Mouse (Mus musculus): ENCODE data around the gene Camk2n1. TPM values are rescaled to one million over a fixed set of nuclear protein-coding genes. Genes with fewer than 3 reads are reported as not detected.

The Camk2n1 gene
- polyA plus RNA-seq, 1 experiment from 2014 or later = 13.8 TPM

DNA sequence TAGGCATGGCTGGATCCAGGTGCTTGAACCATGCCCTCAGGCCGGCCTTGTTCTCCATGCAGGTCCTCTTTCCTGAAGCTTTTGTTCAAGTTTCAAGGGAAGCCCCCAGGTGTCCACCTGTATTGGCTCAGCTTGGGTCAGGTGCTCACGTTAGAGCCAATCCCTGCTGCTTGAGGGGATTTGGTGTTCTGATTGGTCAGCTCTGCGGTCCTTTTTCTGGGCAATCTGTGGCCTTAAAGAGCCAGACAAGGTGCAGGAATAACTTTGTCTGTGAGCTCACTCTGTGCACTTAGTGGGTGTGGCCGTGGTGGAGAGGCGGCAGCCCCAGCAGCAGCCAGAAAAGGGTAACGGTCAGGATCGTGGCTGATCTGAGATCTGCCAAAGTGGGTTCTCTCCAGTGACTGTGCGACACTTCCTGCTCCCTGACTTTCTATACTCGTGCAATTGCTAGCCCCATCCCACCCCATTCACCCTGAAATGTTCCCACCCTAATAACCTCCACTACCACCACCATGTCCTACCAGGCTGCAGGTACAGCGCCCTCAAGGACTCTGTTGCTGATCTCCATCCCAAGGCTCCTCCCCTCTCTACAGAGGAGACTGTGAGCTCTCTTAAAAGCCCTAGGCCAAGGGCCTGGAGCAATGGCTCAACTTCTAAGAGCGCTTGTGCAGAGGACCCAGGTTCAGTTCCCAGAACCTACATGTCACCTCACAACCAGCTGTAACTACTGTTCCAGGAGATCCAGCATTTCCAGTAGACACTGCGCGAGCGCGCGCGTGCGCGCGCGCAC, 45.9 kb downstream of the Camk2n1 start:
- 79% methylated on average over 21 of the region's 21 CpGs for WGBS
- H3K9ac ChIP-seq (ENCODE audit: low read depth, low read length) = no peak overlapping the region
- no peak for ATAC-seq (replicated peaks; ENCODE audit: low FRiP score, low read depth)
- H3K4me2 ChIP-seq (ENCODE audit: low read length) = no peak overlapping the region
- H3K36me3 ChIP-seq (ENCODE audit: insufficient read depth, low read length) = no peaks in the 10 kb centered on the region
- peaks cover 25% of the 10 kb centered on the region for H3K4me1 ChIP-seq (replicated peaks; ENCODE audit: insufficient read depth, low read length)
- no peak overlapping the region for H3K4me3 ChIP-seq (replicated peaks; ENCODE audit: low read depth, low read length)
- H3K27me3 ChIP-seq (ENCODE audit: insufficient read depth, low read length) = no peaks in the 10 kb centered on the region
- no peak overlapping the region for H3K27ac ChIP-seq
- H3K9me3 ChIP-seq (replicated peaks; ENCODE audit: low read length) = no peaks in the 10 kb centered on the region
- DNase-seq (ENCODE audit: low spot score) = no peak
- no peak for TF ChIP-seq CTCF (IDR thresholded peaks at IDR 0.05; ENCODE audit: low read depth)

DNA sequence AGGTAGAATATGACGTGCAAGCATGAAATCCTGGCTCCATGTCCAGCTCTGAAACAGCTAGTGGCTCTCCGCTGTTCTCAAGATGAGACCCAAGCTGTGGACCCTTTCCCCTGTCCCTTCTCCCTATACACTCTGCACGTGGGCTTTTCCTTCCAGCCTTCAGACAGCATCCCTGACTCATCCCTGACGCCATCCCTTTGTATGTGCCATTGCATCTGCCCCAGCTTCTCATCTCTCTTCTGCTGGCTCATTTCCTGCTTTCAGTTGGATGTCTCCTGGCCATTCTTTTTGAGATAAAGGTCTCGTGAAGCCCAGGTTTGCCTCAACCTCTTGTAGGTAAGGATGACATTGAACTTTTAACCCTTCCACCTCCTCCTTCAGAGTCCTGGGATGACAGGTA, 46.9 kb downstream of the Camk2n1 start:
- 70% methylated on average over 5 of the region's 5 CpGs for WGBS
- Histone ChIP-seq H3K36me3 (ENCODE audit: insufficient read depth, low read length) (no peaks in the 10 kb centered on the region), H3K9me3 (replicated peaks; ENCODE audit: low read length) (no peaks in the 10 kb centered on the region), H3K27me3 (ENCODE audit: insufficient read depth, low read length) (no peaks in the 10 kb centered on the region), H3K27ac (no peak overlapping the region), H3K9ac (ENCODE audit: low read depth, low read length) (no peak overlapping the region), H3K4me1 (replicated peaks; ENCODE audit: insufficient read depth, low read length) (peaks cover 18% of the 10 kb centered on the region), H3K4me3 (replicated peaks; ENCODE audit: low read depth, low read length) (no peak overlapping the region), H3K4me2 (ENCODE audit: low read length) (no peak overlapping the region)
- no peak for TF ChIP-seq CTCF (IDR thresholded peaks at IDR 0.05; ENCODE audit: low read depth)
- DNase-seq (ENCODE audit: low spot score) (no peak), ATAC-seq (replicated peaks; ENCODE audit: low FRiP score, low read depth) (no peak)

DNA sequence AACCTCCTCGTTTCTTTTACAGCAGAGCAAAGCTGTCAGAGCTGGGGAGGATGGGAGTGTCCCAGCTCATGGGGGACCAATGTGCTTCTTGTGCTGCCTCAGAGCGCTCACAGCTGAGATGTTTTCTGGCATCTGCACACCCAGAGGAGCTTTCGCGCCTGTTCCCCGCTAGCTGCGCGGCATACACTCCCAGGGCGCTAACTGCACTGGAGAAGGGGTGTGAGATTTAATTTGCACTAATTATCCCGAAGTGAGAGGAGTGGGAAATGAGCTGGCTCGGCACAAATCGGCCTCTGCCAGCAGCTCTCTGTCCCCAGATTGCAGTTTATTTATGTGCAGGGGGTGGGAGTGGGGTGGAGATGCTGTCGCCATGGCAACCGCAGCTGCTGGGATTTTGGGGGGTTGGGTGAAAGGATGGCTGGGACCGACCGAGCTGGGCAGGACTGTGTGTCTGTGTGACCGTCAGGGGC, 50.6 kb downstream of the Camk2n1 start:
- ATAC-seq (replicated peaks; ENCODE audit: low FRiP score, low read depth) = no peak
- no peak overlapping the region; the same call in 1 of the 2 replicates for H3K4me2 ChIP-seq (ENCODE audit: low read length)

DNA sequence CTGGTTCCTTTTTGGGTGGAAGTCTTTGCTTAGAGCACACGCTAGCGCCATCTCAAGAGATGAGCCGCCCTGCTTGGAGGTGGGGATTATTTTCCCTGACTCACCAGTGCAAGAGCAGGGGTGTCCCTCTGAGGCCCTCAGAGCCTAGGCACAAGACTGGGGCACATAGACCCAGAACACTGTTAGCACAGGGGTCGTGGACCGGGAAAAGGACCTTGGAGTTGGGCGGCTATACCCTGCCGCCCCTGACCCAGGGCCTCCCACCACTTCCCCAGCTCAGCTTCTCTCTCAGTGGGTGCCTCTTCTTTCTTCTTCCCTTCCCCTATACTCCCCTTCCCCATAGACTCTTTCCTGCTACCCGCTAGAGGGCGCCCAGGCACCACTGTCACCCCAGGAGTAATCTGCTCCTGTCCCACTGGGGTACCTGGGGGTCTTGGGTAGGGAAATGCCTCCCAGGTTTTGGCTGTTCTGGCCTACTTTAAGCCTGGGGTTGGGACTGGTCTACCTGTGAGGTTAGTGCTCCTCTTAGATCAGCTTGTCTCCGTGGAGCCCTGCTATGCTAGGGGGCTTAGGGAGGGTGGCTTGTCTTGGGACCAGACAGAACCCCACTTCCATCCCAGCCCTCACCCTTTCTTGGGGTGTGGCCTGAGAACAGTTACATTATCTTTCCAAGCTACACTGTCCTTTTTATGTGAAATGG, 51.2 kb downstream of the Camk2n1 start:
- peak; percentile 80 for DNase-seq (ENCODE audit: low spot score)

More for the DNA sequence above, 50.6 kb downstream of the Camk2n1 start:
- H3K4me3 ChIP-seq (replicated peaks; ENCODE audit: low read depth, low read length) = no peak overlapping the region
- no peaks in the 10 kb centered on the region for H3K9me3 ChIP-seq (replicated peaks; ENCODE audit: low read length)
- WGBS = 3% methylated on average over 16 of the region's 16 CpGs
- TF ChIP-seq CTCF (IDR thresholded peaks at IDR 0.05; ENCODE audit: low read depth) = no peak
- H3K4me1 ChIP-seq (replicated peaks; ENCODE audit: insufficient read depth, low read length) = peaks cover 10% of the 10 kb centered on the region; the same call in 1 of the 2 replicates
- H3K27me3 ChIP-seq (ENCODE audit: insufficient read depth, low read length) = no peaks in the 10 kb centered on the region
- no peak overlapping the region for H3K9ac ChIP-seq (ENCODE audit: low read depth, low read length)
- H3K36me3 ChIP-seq (ENCODE audit: insufficient read depth, low read length) = no peaks in the 10 kb centered on the region
- no peak overlapping the region for H3K27ac ChIP-seq
- DNase-seq (ENCODE audit: low spot score) = peak; percentile 86

DNA sequence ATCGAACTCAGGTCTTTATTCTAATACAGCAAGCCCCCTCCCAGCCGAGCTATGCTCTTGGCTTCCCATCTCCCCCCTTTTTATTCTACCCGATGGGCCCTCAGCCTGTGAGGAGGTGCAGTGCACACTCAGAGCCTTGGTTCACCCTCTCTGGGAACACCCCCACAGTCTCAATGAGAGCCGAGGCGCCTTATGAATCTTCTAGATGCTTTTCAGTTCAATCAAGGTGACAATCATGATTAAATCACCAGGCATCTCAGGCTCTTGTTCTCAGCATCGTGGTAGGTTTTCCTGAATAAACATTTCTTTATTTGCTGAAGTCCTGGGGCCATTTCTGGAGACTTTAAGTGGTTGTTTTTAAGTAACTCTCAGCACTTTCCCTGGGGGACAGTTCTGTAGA, 53.8 kb downstream of the Camk2n1 start:
- ATAC-seq (replicated peaks; ENCODE audit: low FRiP score, low read depth) = no peak
- no peak for TF ChIP-seq CTCF (IDR thresholded peaks at IDR 0.05; ENCODE audit: low read depth)
- Histone ChIP-seq H3K4me2 (ENCODE audit: low read length) (no peak overlapping the region), H3K36me3 (ENCODE audit: insufficient read depth, low read length) (no peaks in the 10 kb centered on the region), H3K9me3 (replicated peaks; ENCODE audit: low read length) (no peaks in the 10 kb centered on the region), H3K9ac (ENCODE audit: low read depth, low read length) (no peak overlapping the region), H3K4me1 (replicated peaks; ENCODE audit: insufficient read depth, low read length) (peaks cover 10% of the 10 kb centered on the region; the same call in 1 of the 2 replicates), H3K4me3 (replicated peaks; ENCODE audit: low read depth, low read length) (no peak overlapping the region), H3K27ac (no peak overlapping the region), H3K27me3 (ENCODE audit: insufficient read depth, low read length) (no peaks in the 10 kb centered on the region)
- WGBS = 54% methylated on average over 6 of the region's 6 CpGs
- no peak for DNase-seq (ENCODE audit: low spot score)

More for the DNA sequence above, 51.2 kb downstream of the Camk2n1 start:
- no peaks in the 10 kb centered on the region for H3K27me3 ChIP-seq (ENCODE audit: insufficient read depth, low read length)
- no peak overlapping the region for H3K4me3 ChIP-seq (replicated peaks; ENCODE audit: low read depth, low read length)
- 12% methylated on average over 10 of the region's 10 CpGs for WGBS
- peaks cover 10% of the 10 kb centered on the region; the same call in 1 of the 2 replicates for H3K4me1 ChIP-seq (replicated peaks; ENCODE audit: insufficient read depth, low read length)
- no peak overlapping the region for H3K27ac ChIP-seq
- ATAC-seq (replicated peaks; ENCODE audit: low FRiP score, low read depth) = no peak
- no peaks in the 10 kb centered on the region for H3K36me3 ChIP-seq (ENCODE audit: insufficient read depth, low read length)
- no peak overlapping the region for H3K9ac ChIP-seq (ENCODE audit: low read depth, low read length)
- peak; percentile 73 for TF ChIP-seq CTCF (IDR thresholded peaks at IDR 0.05; ENCODE audit: low read depth)
- no peaks in the 10 kb centered on the region for H3K9me3 ChIP-seq (replicated peaks; ENCODE audit: low read length)
- H3K4me2 ChIP-seq (ENCODE audit: low read length) = no peak overlapping the region; the same call in 1 of the 2 replicates

Other genes with a start within 250 kb of the Camk2n1 start
- gene Hp1bp3, start 238.0 kb upstream of the Camk2n1 start, polyA plus RNA-seq (2015; fragmentation: Nextera tagmentation; extraction: Ambion mirVana) = 134 and 144 TPM in 2 replicates
- gene Sh2d5, start 203.9 kb upstream of the Camk2n1 start, polyA plus RNA-seq (2015; fragmentation: Nextera tagmentation; extraction: Ambion mirVana) = 0.42 and 0.57 TPM in 2 replicates
- gene Kif17, start 203.9 kb upstream of the Camk2n1 start, polyA plus RNA-seq (2015; fragmentation: Nextera tagmentation; extraction: Ambion mirVana) = 0.66 and 0.80 TPM in 2 replicates
- gene Ddost, start 149.6 kb upstream of the Camk2n1 start, polyA plus RNA-seq (2015; fragmentation: Nextera tagmentation; extraction: Ambion mirVana) = 289 and 325 TPM in 2 replicates
- gene Pink1, start 128.0 kb upstream of the Camk2n1 start, polyA plus RNA-seq (2015; fragmentation: Nextera tagmentation; extraction: Ambion mirVana) = 96.1 and 139 TPM in 2 replicates
- gene Cda, start 86.3 kb upstream of the Camk2n1 start, polyA plus RNA-seq (2015; fragmentation: Nextera tagmentation; extraction: Ambion mirVana) = 48.1 and 49.5 TPM in 2 replicates
- 0.12 and 0.15 TPM in 2 replicates for gene Fam43b, start 57.8 kb upstream of the Camk2n1 start, polyA plus RNA-seq (2015; fragmentation: Nextera tagmentation; extraction: Ambion mirVana)
- 23.6 and 25.3 TPM in 2 replicates for gene Mul1, start 19.6 kb upstream of the Camk2n1 start, polyA plus RNA-seq (2015; fragmentation: Nextera tagmentation; extraction: Ambion mirVana)
- gene Vwa5b1, start 181.6 kb downstream of the Camk2n1 start, polyA plus RNA-seq (2015; fragmentation: Nextera tagmentation; extraction: Ambion mirVana) = 0.11 and 0.15 TPM in 2 replicates